In the genomic region with DNA sequence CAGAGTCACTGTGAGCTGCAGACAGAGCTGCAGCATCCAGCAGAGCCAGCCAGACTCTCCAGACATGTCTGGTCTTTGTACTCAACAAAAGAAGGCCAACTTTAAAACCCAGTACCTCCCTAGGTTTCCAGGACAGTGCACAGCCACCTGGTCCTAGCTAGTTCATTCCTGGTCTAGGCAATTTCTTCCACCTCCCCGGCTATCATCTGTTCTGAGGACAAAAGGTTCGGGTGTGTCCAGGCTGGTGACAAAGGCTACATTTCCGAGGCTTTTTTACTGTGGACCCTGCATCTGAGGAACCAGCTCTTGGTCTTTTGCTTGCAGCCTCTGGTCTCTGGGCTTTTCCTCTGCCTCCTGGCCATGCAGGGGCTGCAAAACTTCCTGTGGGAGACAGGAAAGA, we compare ENCODE assay signal across 20 mouse cellular contexts. TPM values are rescaled to one million over a fixed set of nuclear protein-coding genes. Genes with fewer than 3 reads are reported as not detected.
DNase-seq lines count a peak whose midpoint lies in the region; ATAC-seq and TF ChIP-seq lines count a peak whose summit lies in the region.
"Had no signal": no experiment of that assay in that cellular context is flagged by ENCODE, and none has a peak within 500 bp of the region (broad histone marks: within the 10 kb centered on the region; RNA-seq: fewer than 3 reads in every experiment).

No protein-coding gene starts in this region.

- WGBS in intestine, embryonic 15.5 days = 81% methylated on average over 3 of the region's 3 CpGs

- no peak overlapping the region for H3K9ac ChIP-seq in ES-Bruce4 (ENCODE audit: low read depth, poor library complexity, severe bottlenecking)
- no peak overlapping the region for H3K9ac ChIP-seq in ES-E14 (ENCODE audit: insufficient read depth, low read depth, low read length, poor library complexity, severe bottlenecking)
- no peak overlapping the region for H3K9ac ChIP-seq in intestine, embryonic 15.5 days
- H3K9ac ChIP-seq: embryonic facial prominence, embryonic 12.5 days; forebrain, embryonic 13.5 days had no signal

- H3K27ac ChIP-seq in ES-Bruce4 (ENCODE audit: insufficient read depth, low read length) (peak overlapping the region; percentile 81), ES-E14 (ENCODE audit: insufficient read depth, low read depth, low read length, poor library complexity, severe bottlenecking) (peak overlapping the region; percentile 48; the same call in 1 of the 2 replicates)
- H3K27ac ChIP-seq in intestine, embryonic 15.5 days = no peak overlapping the region
- H3K27ac ChIP-seq: embryonic facial prominence, embryonic 10.5 days; embryonic facial prominence, embryonic 12.5 days; forebrain, embryonic 13.5 days had no signal

- TF ChIP-seq POLR2A in ES-Bruce4 (IDR thresholded peaks at IDR 0.05; ENCODE audit: insufficient read depth, low read length) = no peak

- no peak overlapping the region for H3K4me2 ChIP-seq in intestine, embryonic 15.5 days (replicated peaks)
- H3K4me2 ChIP-seq: embryonic facial prominence, embryonic 12.5 days; forebrain, embryonic 13.5 days had no signal

- no peak for ATAC-seq in intestine, embryonic 15.5 days
- ATAC-seq: activated CD4-positive, CD25-positive, alpha-beta regulatory T cell, adult 4 months; forebrain, embryonic 13.5 days; forebrain, embryonic 16.5 days had no signal

- H3K27me3 ChIP-seq in ES-Bruce4 (ENCODE audit: control insufficient read depth, insufficient read depth, low read length, poor library complexity, severe bottlenecking) = no peaks in the 10 kb centered on the region
- no peaks in the 10 kb centered on the region for H3K27me3 ChIP-seq in intestine, embryonic 15.5 days (replicated peaks)
- H3K27me3 ChIP-seq: embryonic facial prominence, embryonic 12.5 days; forebrain, embryonic 13.5 days had no signal

- H3K4me1 ChIP-seq in ES-Bruce4 (ENCODE audit: control insufficient read depth, insufficient read depth, low read length) (no peaks in the 10 kb centered on the region), ES-E14 (ENCODE audit: control insufficient read depth in 2 of 2, insufficient read depth in 2 of 2, low read length in 2 of 2, poor library complexity in 1 of 2) (peaks cover 2 to 6% of the 10 kb centered on the region in 2 experiments; a peak in 3 of 4 replicates)
- no peaks in the 10 kb centered on the region for H3K4me1 ChIP-seq in intestine, embryonic 15.5 days (replicated peaks)
- H3K4me1 ChIP-seq: embryonic facial prominence, embryonic 10.5 days; embryonic facial prominence, embryonic 12.5 days; forebrain, embryonic 13.5 days had no signal

- DNase-seq in ES-E14 (ENCODE audit: low read depth, low spot score) (peak; percentile 65), WW6 (ENCODE audit: low read depth, low spot score) (peak; percentile 39)
- no peak for DNase-seq in layer of hippocampus, adult 11-12 months (ENCODE audit: low spot score)
- DNase-seq in kidney, adult 11 months = no peak
- no peak for DNase-seq in spleen, postnatal 10 days (ENCODE audit: low spot score in 2 of 2)
- DNase-seq: adrenal gland, adult 8-10 months; adrenal gland, postnatal 14 days; adrenal gland, postnatal 36 days; cerebellum, adult 11-12 months; cerebellum, adult 2 months; cerebellum, adult 9-10 months; cerebellum, postnatal 10 days; cerebellum, postnatal 25 days had no signal

- H3K4me3 ChIP-seq in ES-Bruce4 (ENCODE audit: low read depth, low read length) = no peak overlapping the region
- no peak overlapping the region for H3K4me3 ChIP-seq in ES-E14 (ENCODE audit: insufficient read depth in 1 of 2, low read depth in 1 of 2, low read length in 2 of 2, poor library complexity in 1 of 2, severe bottlenecking in 1 of 2)
- no peak overlapping the region for H3K4me3 ChIP-seq in intestine, embryonic 15.5 days (replicated peaks)
- H3K4me3 ChIP-seq: embryonic facial prominence, embryonic 10.5 days; embryonic facial prominence, embryonic 12.5 days; forebrain, embryonic 13.5 days had no signal

- peak; percentile 72 for TF ChIP-seq EP300 in ES-Bruce4 (IDR thresholded peaks at IDR 0.05; ENCODE audit: insufficient read depth, low read depth, low read length)

- TF ChIP-seq CTCF in ES-Bruce4 (IDR thresholded peaks at IDR 0.05; ENCODE audit: low read depth, low read length) = no peak

- in situ Hi-C loops in ES-E14 (cut with MboI; ENCODE audit: low sequenced_read_pairs in 2 of 2, unreplicated experiment in 2 of 2) = no loop called here

- peaks cover 8% of the 10 kb centered on the region for H3K36me3 ChIP-seq in ES-Bruce4 (ENCODE audit: control insufficient read depth, insufficient read depth, low read length, poor library complexity, severe bottlenecking)
- H3K36me3 ChIP-seq in ES-E14 (ENCODE audit: control insufficient read depth, insufficient read depth, low read length, poor library complexity, severe bottlenecking) = peaks cover 22% of the 10 kb centered on the region
- H3K36me3 ChIP-seq in intestine, embryonic 15.5 days = peaks cover 26% of the 10 kb centered on the region; the same call in 1 of the 2 replicates

- H3K9me3 ChIP-seq in ES-Bruce4 (replicated peaks; ENCODE audit: control insufficient read depth, insufficient read depth, low read length, poor library complexity, severe bottlenecking) (no peaks in the 10 kb centered on the region), ES-E14 (ENCODE audit: control insufficient read depth, insufficient read depth, low read depth, low read length) (no peaks in the 10 kb centered on the region)
- no peaks in the 10 kb centered on the region for H3K9me3 ChIP-seq in intestine, embryonic 15.5 days
- H3K9me3 ChIP-seq: embryonic facial prominence, embryonic 10.5 days; embryonic facial prominence, embryonic 12.5 days; forebrain, embryonic 13.5 days had no signal

TF ChIP-seq in ES-E14, 5 proteins besides CTCF, POLR2A, EP300 and RAD21:
- TF ChIP-seq ZC3H11A (IDR thresholded peaks at IDR 0.05; ENCODE audit: borderline replicate concordance, low read depth, low read length) (no peak), ZNF384 (IDR thresholded peaks at IDR 0.05; ENCODE audit: low read depth, low read length) (no peak), CHD2 (IDR thresholded peaks at IDR 0.05; ENCODE audit: low read depth, low read length) (no peak), MAFK (IDR thresholded peaks at IDR 0.05; ENCODE audit: insufficient read depth, low read depth, low read length) (no peak), HCFC1 (IDR thresholded peaks at IDR 0.05; ENCODE audit: borderline replicate concordance, insufficient read depth, low read length) (no peak)
TF ChIP-seq in ES-E14: peak in this region for 0.

RNA-seq across cellular contexts. Expression of gene Mief2, which starts 12.1 kb away (rescaled TPM):
- 7.1 and 9.4 TPM in 2 replicates for polyA plus RNA-seq in ES-Bruce4 (2011; ENCODE audit: insufficient read depth, insufficient read length, low read depth, missing spikeins)
- total RNA-seq in ES-E14 (2012; rRNA removed) = 24.8 and 39.2 TPM in 2 replicates
- 9.3 and 9.4 TPM in 2 replicates for polyA plus RNA-seq in intestine, embryonic 15.5 days (2015; fragmentation: Nextera tagmentation; extraction: Ambion mirVana)

RNA-seq across cellular contexts. Expression of gene Flii, which starts 13.3 kb away (rescaled TPM):
- 49.0 and 52.5 TPM in 2 replicates for polyA plus RNA-seq in ES-Bruce4 (2011; ENCODE audit: insufficient read depth, insufficient read length, low read depth, missing spikeins)
- total RNA-seq in ES-E14 (2012; rRNA removed) = 53.3 and 55.3 TPM in 2 replicates
- polyA plus RNA-seq in intestine, embryonic 15.5 days (2015; fragmentation: Nextera tagmentation; extraction: Ambion mirVana) = 74.8 and 86.2 TPM in 2 replicates

RNA-seq across cellular contexts. Expression of gene Top3a, which starts 36.8 kb away (rescaled TPM):
- polyA plus RNA-seq in ES-Bruce4 (2011; ENCODE audit: insufficient read depth, insufficient read length, low read depth, missing spikeins) = 19.6 and 20.4 TPM in 2 replicates
- total RNA-seq in ES-E14 (2012; rRNA removed) = 19.7 and 20.0 TPM in 2 replicates
- 12.1 and 13.0 TPM in 2 replicates for polyA plus RNA-seq in intestine, embryonic 15.5 days (2015; fragmentation: Nextera tagmentation; extraction: Ambion mirVana)

RNA-seq across cellular contexts. Expression of gene Smcr8, which starts 37.0 kb away (rescaled TPM):
- polyA plus RNA-seq in ES-Bruce4 (2011; ENCODE audit: insufficient read depth, insufficient read length, low read depth, missing spikeins) = 18.4 and 20.0 TPM in 2 replicates
- total RNA-seq in ES-E14 (2012; rRNA removed) = 23.1 and 27.4 TPM in 2 replicates
- polyA plus RNA-seq in intestine, embryonic 15.5 days (2015; fragmentation: Nextera tagmentation; extraction: Ambion mirVana) = 6.5 and 6.6 TPM in 2 replicates

RNA-seq across cellular contexts. Expression of gene Llgl1, which starts 40.8 kb away (rescaled TPM):
- polyA plus RNA-seq in ES-Bruce4 (2011; ENCODE audit: insufficient read depth, insufficient read length, low read depth, missing spikeins) = 28.7 and 28.9 TPM in 2 replicates
- 25.5 and 33.0 TPM in 2 replicates for total RNA-seq in ES-E14 (2012; rRNA removed)
- polyA plus RNA-seq in intestine, embryonic 15.5 days (2015; fragmentation: Nextera tagmentation; extraction: Ambion mirVana) = 32.6 and 34.3 TPM in 2 replicates

Comparison
In these comparisons a context has a peak if more than half of its experiments do, and no peak if none do; other contexts are left out.
1. DNase-seq: peak in ES-E14 (single experiment) and WW6 (single experiment); none in layer of hippocampus, adult 11-12 months (single experiment), kidney, adult 11 months (single experiment) and spleen, postnatal 10 days (0 of 2).